Mouse (Mus musculus): Measurements from ENCODE around the gene Lrch4. TPM values are rescaled to one million over a fixed set of nuclear protein-coding genes. Genes with fewer than 3 reads are reported as not detected.

Gene Lrch4
- polyA plus RNA-seq, 2 experiments = 13.9 to 21.7 TPM

- no peaks in the 10 kb centered on the region for H3K9me3 ChIP-seq (ENCODE audit: control insufficient read depth, low read length)
- peaks cover 11% of the 10 kb centered on the region; the same call in 1 of the 2 replicates for H3K36me3 ChIP-seq (replicated peaks; ENCODE audit: control insufficient read depth, insufficient read depth, low read depth)
- ATAC-seq (ENCODE audit: insufficient read depth) (no peak), DNase-seq (ENCODE audit: low read depth in 3 of 3, low spot score in 3 of 3) (no peak)
- H3K27me3 ChIP-seq (ENCODE audit: control insufficient read depth, insufficient read depth, low read length) = peaks cover 16% of the 10 kb centered on the region
- peaks cover 2% of the 10 kb centered on the region in 2 experiments; a peak in 3 of 4 replicates for H3K4me1 ChIP-seq (replicated peaks; ENCODE audit: control insufficient read depth in 2 of 2, insufficient read depth in 2 of 2, low read length in 1 of 2)
- TF ChIP-seq CTCF (IDR thresholded peaks at IDR 0.05; ENCODE audit: low read depth) (no peak), EP300 (IDR thresholded peaks at IDR 0.05; ENCODE audit: low read depth) (no peak)
- no peak overlapping the region for H3K4me2 ChIP-seq (ENCODE audit: low read depth)
- H3K9ac ChIP-seq (replicated peaks) = no peak overlapping the region
- no peak overlapping the region for H3K4me3 ChIP-seq (ENCODE audit: insufficient read depth in 1 of 2, low read depth in 2 of 2, low read length in 2 of 2)
- H3K27ac ChIP-seq = no peak overlapping the region
- WGBS (ENCODE audit: insufficient replicate concordance) = 62% methylated on average over 4 of the region's 4 CpGs
Measured at GRCm38 (mm10) chr5:137642886-137643285, 14.0 kb downstream of the Lrch4 start.

GRCm38 (mm10) chr5:137644484-137644883 is 15.6 kb downstream of the Lrch4 start:
- H3K9me3 ChIP-seq (ENCODE audit: control insufficient read depth, low read length) = no peaks in the 10 kb centered on the region
- peaks cover 7 to 9% of the 10 kb centered on the region in 2 experiments; a peak in 3 of 4 replicates for H3K4me1 ChIP-seq (replicated peaks; ENCODE audit: control insufficient read depth in 2 of 2, insufficient read depth in 2 of 2, low read length in 1 of 2)
- no peak overlapping the region for H3K4me3 ChIP-seq (ENCODE audit: insufficient read depth in 1 of 2, low read depth in 2 of 2, low read length in 2 of 2)
- no peak overlapping the region for H3K27ac ChIP-seq
- DNase-seq (ENCODE audit: low read depth in 3 of 3, low spot score in 3 of 3) (no peak), ATAC-seq (ENCODE audit: insufficient read depth) (no peak)
- H3K27me3 ChIP-seq (ENCODE audit: control insufficient read depth, insufficient read depth, low read length) = peaks cover 16% of the 10 kb centered on the region
- TF ChIP-seq CTCF (IDR thresholded peaks at IDR 0.05; ENCODE audit: low read depth) = no peak
- no peak for TF ChIP-seq EP300 (IDR thresholded peaks at IDR 0.05; ENCODE audit: low read depth)
- no peak overlapping the region for H3K9ac ChIP-seq (replicated peaks)
- WGBS (ENCODE audit: insufficient replicate concordance) = 64% methylated on average over 19 of the region's 19 CpGs
- H3K4me2 ChIP-seq (ENCODE audit: low read depth) = no peak overlapping the region
- peaks cover 3% of the 10 kb centered on the region; the same call in 1 of the 2 replicates for H3K36me3 ChIP-seq (replicated peaks; ENCODE audit: control insufficient read depth, insufficient read depth, low read depth)

GRCm38 (mm10) chr5:137645091-137645651 is 16.2 kb downstream of the Lrch4 start:
- Histone ChIP-seq H3K9ac (replicated peaks) (no peak overlapping the region), H3K36me3 (replicated peaks; ENCODE audit: control insufficient read depth, insufficient read depth, low read depth) (no peaks in the 10 kb centered on the region; the same call in 1 of the 2 replicates), H3K9me3 (ENCODE audit: control insufficient read depth, low read length) (no peaks in the 10 kb centered on the region), H3K27ac (no peak overlapping the region), H3K4me3 (ENCODE audit: insufficient read depth in 1 of 2, low read depth in 2 of 2, low read length in 2 of 2) (peak overlapping the region in 1 of 2 experiments; percentile 38; a peak in 2 of 4 replicates), H3K4me1 (replicated peaks; ENCODE audit: control insufficient read depth in 2 of 2, insufficient read depth in 2 of 2, low read length in 1 of 2) (peaks cover 7 to 12% of the 10 kb centered on the region in 2 experiments; a peak in 3 of 4 replicates), H3K4me2 (ENCODE audit: low read depth) (peak overlapping the region; percentile 59), H3K27me3 (ENCODE audit: control insufficient read depth, insufficient read depth, low read length) (peaks cover 16% of the 10 kb centered on the region)
- TF ChIP-seq CTCF (IDR thresholded peaks at IDR 0.05; ENCODE audit: low read depth) = no peak
- TF ChIP-seq EP300 (IDR thresholded peaks at IDR 0.05; ENCODE audit: low read depth) = no peak
- ATAC-seq (ENCODE audit: insufficient read depth) (no peak), DNase-seq (ENCODE audit: low read depth in 3 of 3, low spot score in 3 of 3) (no peak)
- 3% methylated on average over 44 of the region's 44 CpGs for WGBS (ENCODE audit: insufficient replicate concordance)

- no peak within 1 kb of the TSS for H3K27ac ChIP-seq
- no peak within 1 kb of the TSS for H3K9ac ChIP-seq (replicated peaks)
- peak within 1 kb of the TSS; percentile 59 for H3K4me2 ChIP-seq (ENCODE audit: low read depth)
- no peak for DNase-seq (ENCODE audit: low read depth in 3 of 3, low spot score in 3 of 3)
- peak; percentile 9; the same call in 1 of the 2 replicates for ATAC-seq (ENCODE audit: insufficient read depth)
- TF ChIP-seq CTCF (IDR thresholded peaks at IDR 0.05; ENCODE audit: low read depth) (no peak), EP300 (IDR thresholded peaks at IDR 0.05; ENCODE audit: low read depth) (no peak)
- H3K36me3 ChIP-seq (replicated peaks; ENCODE audit: control insufficient read depth, insufficient read depth, low read depth) = peaks cover under 1% of the 10 kb centered on the region; the same call in 1 of the 2 replicates
- peak within 1 kb of the TSS in 1 of 2 experiments; percentile 38; a peak in 2 of 4 replicates for H3K4me3 ChIP-seq (ENCODE audit: insufficient read depth in 1 of 2, low read depth in 2 of 2, low read length in 2 of 2)
- no peaks in the 10 kb centered on the region for H3K9me3 ChIP-seq (ENCODE audit: control insufficient read depth, low read length)
- 16% methylated on average over 11 of the region's 11 CpGs for WGBS (ENCODE audit: insufficient replicate concordance)
- H3K27me3 ChIP-seq (ENCODE audit: control insufficient read depth, insufficient read depth, low read length) = peaks cover 16% of the 10 kb centered on the region
- H3K4me1 ChIP-seq (replicated peaks; ENCODE audit: control insufficient read depth in 2 of 2, insufficient read depth in 2 of 2, low read length in 1 of 2) = peaks cover 7 to 13% of the 10 kb centered on the region in 2 experiments; a peak in 3 of 4 replicates
Measured at GRCm38 (mm10) chr5:137645652-137646091, 16.8 kb downstream of the Lrch4 start, which contains the start of gene Irs3. TSS of gene Irs3 (minus strand) at chr5:137645714.

GRCm38 (mm10) chr5:137647827-137648601 is 19.1 kb downstream of the Lrch4 start:
- peaks cover 24% of the 10 kb centered on the region for H3K36me3 ChIP-seq (replicated peaks; ENCODE audit: control insufficient read depth, insufficient read depth, low read depth)
- H3K4me2 ChIP-seq (ENCODE audit: low read depth) = no peak overlapping the region
- DNase-seq (ENCODE audit: low read depth in 3 of 3, low spot score in 3 of 3) = no peak
- WGBS (ENCODE audit: insufficient replicate concordance) = 36% methylated on average over 9 of the region's 9 CpGs
- peaks cover 7 to 17% of the 10 kb centered on the region in 2 experiments; a peak in 3 of 4 replicates for H3K4me1 ChIP-seq (replicated peaks; ENCODE audit: control insufficient read depth in 2 of 2, insufficient read depth in 2 of 2, low read length in 1 of 2)
- TF ChIP-seq EP300 (IDR thresholded peaks at IDR 0.05; ENCODE audit: low read depth) = no peak
- TF ChIP-seq CTCF (IDR thresholded peaks at IDR 0.05; ENCODE audit: low read depth) = no peak
- peak; percentile 60 for ATAC-seq (ENCODE audit: insufficient read depth)
- H3K4me3 ChIP-seq (ENCODE audit: insufficient read depth in 1 of 2, low read depth in 2 of 2, low read length in 2 of 2) = no peak overlapping the region
- H3K27me3 ChIP-seq (ENCODE audit: control insufficient read depth, insufficient read depth, low read length) = peaks cover 16% of the 10 kb centered on the region
- no peaks in the 10 kb centered on the region for H3K9me3 ChIP-seq (ENCODE audit: control insufficient read depth, low read length)
- H3K27ac ChIP-seq = no peak overlapping the region
- no peak overlapping the region for H3K9ac ChIP-seq (replicated peaks)
